Mouse (Mus musculus) lung, postnatal 36 days (tissue): ENCODE measurements at regions not wholly inside any gene's neighbourhood (a gene's known extent, or its start where the extent isn't known, plus 50 kb on each side); places are given as distances from the start of the nearest gene placed in this dataset.

Experiments used
- DNase-seq: peaks from one replicate; pipeline ENCODE4 v3.0.0; 2022; ENCODE audit warnings: mixed read lengths

GRCm38 (mm10) chr13:40794190-40794589, 56.0 kb upstream of the Tfap2a start:
- DNase-seq: no peak

- peak; percentile 75 for DNase-seq
Observed at GRCm38 (mm10) chr13:40792947-40793346, 54.8 kb upstream of the Tfap2a start.

DNA sequence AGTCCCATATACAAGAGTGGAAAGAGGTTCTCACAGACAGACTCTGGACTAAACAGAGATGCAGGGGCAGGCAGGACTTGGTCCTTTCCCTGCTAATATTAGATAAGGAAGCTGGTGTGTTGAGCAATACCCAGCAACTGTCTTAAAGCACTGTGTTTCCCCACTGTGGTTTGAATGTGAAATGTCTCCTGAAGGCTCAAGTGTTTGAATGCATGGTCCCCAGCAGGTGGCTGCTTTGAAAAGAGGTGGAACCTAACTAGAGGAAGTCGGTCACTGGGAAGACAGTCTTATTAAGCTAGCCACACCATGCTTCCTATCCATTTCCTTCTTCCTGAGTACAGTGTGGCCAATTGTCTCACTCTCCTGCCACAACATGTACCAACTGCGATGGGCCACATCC, 50.0 kb upstream of the Tfap2a start:
- DNase-seq: peak; percentile 35
